Mouse (Mus musculus) thymus, adult 2 months (tissue): ENCODE data around the gene St6galnac3.

Experiments
- CTCF ChIP-seq: fragments of 200-500 bp; IDR thresholded peaks from 2 replicates; pipeline ENCODE4 v1.5.1; 2012; ENCODE audit warnings: mild to moderate bottlenecking, control low read depth, low read length, moderate library complexity, borderline replicate concordance; ENCODE audit not compliant: control insufficient read depth, poor library complexity, insufficient read depth; ENCODE audit errors: extremely low read depth
- POLR2A ChIP-seq: fragments of 200-500 bp; IDR thresholded peaks from 2 replicates; pipeline ENCODE4 v1.6.1; 2012; ENCODE audit warnings: mild to moderate bottlenecking, low read length, control low read depth, moderate library complexity; ENCODE audit not compliant: control insufficient read depth, poor library complexity, insufficient read depth; ENCODE audit errors: extremely low read depth

DNA sequence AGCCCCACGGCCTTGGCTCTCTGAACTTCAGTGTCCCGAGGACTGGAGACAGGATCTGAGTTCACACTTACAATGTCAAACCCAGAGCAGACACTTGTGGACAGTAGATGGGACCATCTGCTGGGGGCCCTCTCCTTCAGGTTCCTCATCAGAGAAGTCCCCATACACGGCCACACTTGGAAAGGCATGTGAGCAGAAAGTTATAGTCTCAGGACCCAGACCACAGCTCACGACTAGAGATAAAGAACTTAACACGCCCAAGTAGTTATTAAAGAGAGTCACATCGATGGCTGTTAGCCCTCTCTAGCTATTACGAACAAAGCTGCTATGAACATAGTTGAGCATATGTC, 88.2 kb downstream of the St6galnac3 start:
- TF ChIP-seq CTCF (no peak), POLR2A (no peak)
